In genomic region chr5:33023337-33023736, GRCm38 (mm10) we compare ENCODE assay signal across 24 mouse cellular contexts. TPM values are rescaled to one million over a fixed set of nuclear protein-coding genes. Genes with fewer than 3 reads are reported as not detected.
DNase-seq lines count a peak whose midpoint lies in the region; ATAC-seq and TF ChIP-seq lines count a peak whose summit lies in the region.
"Had no signal": no experiment of that assay in that cellular context is flagged by ENCODE, and none has a peak within 500 bp of the region (broad histone marks: within the 10 kb centered on the region; RNA-seq: fewer than 3 reads in every experiment).

No protein-coding gene starts in this region.

- no peak for TF ChIP-seq CTCF in left cerebral cortex, adult 2 months (IDR thresholded peaks at IDR 0.05)
- TF ChIP-seq CTCF in bone marrow macrophage, adult 2 months (IDR thresholded peaks at IDR 0.05; ENCODE audit: low read depth, low read length) = no peak

- no peak for ATAC-seq in heart, embryonic 14.5 days (ENCODE audit: insufficient number of reproducible peaks, insufficient read depth, low FRiP score, low read depth)
- ATAC-seq in liver, embryonic 16.5 days (ENCODE audit: low read depth) = no peak
- ATAC-seq: activated CD4-positive, CD25-positive, alpha-beta regulatory T cell, adult 4 months; forebrain, postnatal 0 days; hindbrain, embryonic 16.5 days; Patski had no signal

- H3K27ac ChIP-seq in heart, embryonic 14.5 days (replicated peaks in 1 of 2; ENCODE audit: control insufficient read depth in 1 of 2, insufficient read depth in 1 of 2, low read depth in 2 of 2, low read length in 2 of 2) = no peak overlapping the region; a peak in 1 of 4 replicates
- H3K27ac ChIP-seq in left cerebral cortex, adult 2 months = peak overlapping the region; percentile 34; the same call in 1 of the 2 replicates
- peak overlapping the region; percentile 52; the same call in 1 of the 2 replicates for H3K27ac ChIP-seq in bone marrow macrophage, adult 2 months (ENCODE audit: insufficient read depth, low read depth, low read length)
- H3K27ac ChIP-seq in liver, embryonic 16.5 days (ENCODE audit: low read length) = 0 out of 2 replicates have a peak overlapping the region, but pooled peaks have one; percentile 16
- H3K27ac ChIP-seq: embryonic facial prominence, embryonic 13.5 days; heart, embryonic 10.5 days; midbrain, embryonic 12.5 days had no signal

- 65% methylated on average over 4 of the region's 4 CpGs for WGBS in heart, embryonic 14.5 days
- 84% methylated on average over 4 of the region's 4 CpGs for WGBS in liver, embryonic 16.5 days (ENCODE audit: insufficient replicate concordance)

- peaks cover 8 to 54% of the 10 kb centered on the region in 2 experiments for H3K4me1 ChIP-seq in heart, embryonic 14.5 days (ENCODE audit: control insufficient read depth in 2 of 2, insufficient read depth in 2 of 2, low read length in 2 of 2)
- peaks cover 37% of the 10 kb centered on the region for H3K4me1 ChIP-seq in bone marrow macrophage, adult 2 months (ENCODE audit: control insufficient read depth, insufficient read depth, low read length)
- H3K4me1 ChIP-seq in liver, embryonic 16.5 days (ENCODE audit: control insufficient read depth, low read depth, low read length) = peaks cover 38% of the 10 kb centered on the region

- peak overlapping the region; percentile 14; the same call in 1 of the 2 replicates for H3K4me2 ChIP-seq in heart, embryonic 14.5 days (ENCODE audit: low read length)
- H3K4me2 ChIP-seq in liver, embryonic 16.5 days (ENCODE audit: low read depth, low read length) = no peak overlapping the region
- H3K4me2 ChIP-seq: embryonic facial prominence, embryonic 13.5 days; midbrain, embryonic 12.5 days had no signal

- no peak for DNase-seq in heart, postnatal 14 days
- DNase-seq in left cerebral cortex, adult 2 months (ENCODE audit: extremely low spot score in 1 of 2, low spot score in 2 of 2) = no peak
- DNase-seq in left cerebral cortex, postnatal 10 days (ENCODE audit: extremely low spot score in 1 of 2, low spot score in 2 of 2) = no peak
- no peak for DNase-seq in thymus, postnatal 10 days (ENCODE audit: low spot score in 2 of 2)
- DNase-seq: adrenal gland, postnatal 14 days; cerebellum, adult 2 months; forebrain, postnatal 0 days; gastrocnemius, postnatal 10 days; kidney, adult 8-10 months; kidney, postnatal 25 days; liver, embryonic 13.5 days; lung, postnatal 14 days; right cerebral cortex, adult 18-20 months; spleen, adult 18-20 months; thymus, adult 18-20 months had no signal

- H3K27me3 ChIP-seq in heart, embryonic 14.5 days (ENCODE audit: control insufficient read depth, insufficient read depth, low read length) = no peaks in the 10 kb centered on the region
- H3K27me3 ChIP-seq in liver, embryonic 16.5 days (ENCODE audit: control insufficient read depth, insufficient read depth, low read depth, low read length) = no peaks in the 10 kb centered on the region
- H3K27me3 ChIP-seq: embryonic facial prominence, embryonic 13.5 days; liver, embryonic 13.5 days; midbrain, embryonic 12.5 days; Patski had no signal

- no peak overlapping the region for H3K4me3 ChIP-seq in heart, embryonic 14.5 days (ENCODE audit: control insufficient read depth in 1 of 2, insufficient read depth in 1 of 2, low read depth in 1 of 2, low read length in 2 of 2)
- peak overlapping the region; percentile 66 for H3K4me3 ChIP-seq in left cerebral cortex, adult 2 months
- no peak overlapping the region for H3K4me3 ChIP-seq in bone marrow macrophage, adult 2 months (ENCODE audit: insufficient read depth, low read length)
- no peak overlapping the region for H3K4me3 ChIP-seq in liver, embryonic 16.5 days (ENCODE audit: low read depth, low read length)
- H3K4me3 ChIP-seq: embryonic facial prominence, embryonic 13.5 days; heart, embryonic 10.5 days; liver, embryonic 13.5 days; midbrain, embryonic 12.5 days had no signal

- no peaks in the 10 kb centered on the region for H3K9me3 ChIP-seq in heart, embryonic 14.5 days (ENCODE audit: control insufficient read depth, low read length)
- no peaks in the 10 kb centered on the region for H3K9me3 ChIP-seq in liver, embryonic 16.5 days (replicated peaks; ENCODE audit: control insufficient read depth, low read length)
- H3K9me3 ChIP-seq: embryonic facial prominence, embryonic 13.5 days; heart, embryonic 10.5 days; liver, embryonic 13.5 days; midbrain, embryonic 12.5 days had no signal

- intact Hi-C loops in heart, postnatal 14 days (cut with DNase I) = loop anchor here (5.0 kb wide), 1 partner anchor 36 kb away; no protein-coding TSS in a partner anchor
- intact Hi-C loops in left cerebral cortex, adult 2 months (cut with DNase I) = loop anchor here (5.0 kb wide), 1 partner anchor 96 kb away; no protein-coding TSS in a partner anchor
- intact Hi-C loops in left cerebral cortex, postnatal 10 days (cut with DNase I) = loop anchor here (5.0 kb wide), 1 partner anchor 36 kb away; no protein-coding TSS in a partner anchor

- H3K36me3 ChIP-seq in heart, embryonic 14.5 days (ENCODE audit: control insufficient read depth, insufficient read depth, low read length) = peaks cover 51% of the 10 kb centered on the region
- H3K36me3 ChIP-seq in liver, embryonic 16.5 days (ENCODE audit: control insufficient read depth, insufficient read depth) = peaks cover 21% of the 10 kb centered on the region

- no peak overlapping the region for H3K9ac ChIP-seq in heart, embryonic 14.5 days (ENCODE audit: low read length)
- H3K9ac ChIP-seq in liver, embryonic 16.5 days (ENCODE audit: low read depth, low read length) = no peak overlapping the region
- H3K9ac ChIP-seq: embryonic facial prominence, embryonic 13.5 days; forebrain, postnatal 0 days; midbrain, embryonic 12.5 days had no signal

- no peak for TF ChIP-seq POLR2A in bone marrow macrophage, adult 2 months (IDR thresholded peaks at IDR 0.05; ENCODE audit: borderline replicate concordance, low read depth, low read length)

RNA-seq across cellular contexts. Expression of gene Ywhah, which starts 4.7 kb away (rescaled TPM):
- polyA plus RNA-seq in heart, embryonic 14.5 days (2014; fragmentation: Nextera tagmentation; extraction: Ambion mirVana) = 438 and 448 TPM in 2 replicates
- 100 to 1,000 TPM; 104 to 126 TPM for total RNA-seq in heart, postnatal 14 days (2021)
- total RNA-seq in left cerebral cortex, adult 2 months (2021) = 1,000 to 10,000 TPM; 1,061 to 1,220 TPM
- 1,000 to 10,000 TPM in 1 of 2 experiments, 100 to 1,000 TPM in 1; 996 to 1,031 TPM for total RNA-seq in left cerebral cortex, postnatal 10 days (2021)
- polyA plus RNA-seq in bone marrow macrophage, adult 2 months (2012; ENCODE audit: insufficient read depth, insufficient read length, missing spikeins) = 452 and 507 TPM in 2 replicates
- polyA plus RNA-seq in liver, embryonic 16.5 days (2015; fragmentation: Nextera tagmentation; extraction: Ambion mirVana) = 170 and 188 TPM in 2 replicates

Comparison
In these comparisons a context has a peak if more than half of its experiments do, and no peak if none do; other contexts are left out.
1. H3K27ac ChIP-seq: peak in left cerebral cortex, adult 2 months (single experiment), bone marrow macrophage, adult 2 months (single experiment) and liver, embryonic 16.5 days (single experiment); none in heart, embryonic 14.5 days (0 of 2).
2. RNA of gene Ywhah, which starts 4.7 kb away (total RNA-seq): 1,061 to 1,220 TPM in left cerebral cortex, adult 2 months and 996 to 1,031 TPM in left cerebral cortex, postnatal 10 days; 104 to 126 TPM in heart, postnatal 14 days; every median in the first group is over 4 times any median in the second.